Mouse (Mus musculus) heart, postnatal 0 days (tissue): ENCODE measurements around the gene Pitpnm1.

ENCODE experiments used
- CTCF ChIP-seq: IDR thresholded peaks from 2 replicates; pipeline ENCODE4 v1.5.1; 2016; ENCODE audit warnings: antibody characterized with exemption, control low read depth, low read depth
- EP300 ChIP-seq: IDR thresholded peaks from 2 replicates; pipeline ENCODE4 v1.6.1; 2016; ENCODE audit warnings: antibody characterized with exemption, low read depth

DNA sequence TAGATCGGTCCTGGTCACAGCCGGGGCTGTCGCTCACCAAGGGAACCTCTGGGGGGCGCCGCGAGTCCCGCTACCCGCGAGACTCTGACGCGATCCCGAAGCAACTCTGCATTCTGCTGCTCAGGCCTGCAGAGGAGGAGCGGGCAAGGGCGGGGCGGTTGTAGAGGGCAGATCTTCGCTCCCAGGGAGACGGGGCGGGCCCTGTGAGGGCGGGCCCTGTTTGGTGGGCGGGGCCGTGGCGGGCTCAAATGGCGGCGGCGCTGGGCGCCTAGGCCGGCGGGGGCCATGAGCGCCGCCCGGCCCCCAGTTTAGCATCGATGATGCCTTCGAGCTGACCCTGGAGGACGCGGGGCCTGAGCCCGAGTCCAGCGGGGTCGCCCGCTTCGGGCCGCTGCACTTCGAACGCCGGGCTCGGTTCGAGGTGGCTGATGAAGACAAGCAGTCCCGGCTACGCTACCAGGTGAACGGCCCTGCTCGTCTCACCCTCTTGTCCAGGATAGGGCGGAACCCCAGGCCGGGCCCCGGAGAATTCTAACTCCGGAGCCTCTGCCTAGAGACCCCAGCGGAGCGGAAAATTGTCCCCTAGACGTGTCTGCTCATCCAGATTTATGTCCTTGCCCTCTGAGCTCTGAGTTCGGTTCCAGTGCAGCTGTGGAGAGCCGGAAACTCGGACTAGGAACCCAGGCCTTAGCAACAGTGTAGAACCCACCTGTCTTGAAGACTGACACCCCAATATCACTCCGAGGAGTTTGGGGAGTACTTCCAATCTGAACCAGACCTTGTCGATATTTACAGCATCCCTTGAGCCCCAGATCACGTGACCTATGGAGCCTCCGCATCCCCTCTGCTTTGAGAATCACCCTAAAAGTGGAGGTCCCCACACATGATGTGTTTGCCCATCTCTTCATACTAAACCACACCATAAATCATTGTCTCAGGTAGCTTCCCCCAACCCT lies 26.2 kb downstream of the Pitpnm1 start, which contains the start of gene Aip:
- TF ChIP-seq EP300 = no peak
- TF ChIP-seq CTCF = peak; percentile 77
